In the genomic region with DNA sequence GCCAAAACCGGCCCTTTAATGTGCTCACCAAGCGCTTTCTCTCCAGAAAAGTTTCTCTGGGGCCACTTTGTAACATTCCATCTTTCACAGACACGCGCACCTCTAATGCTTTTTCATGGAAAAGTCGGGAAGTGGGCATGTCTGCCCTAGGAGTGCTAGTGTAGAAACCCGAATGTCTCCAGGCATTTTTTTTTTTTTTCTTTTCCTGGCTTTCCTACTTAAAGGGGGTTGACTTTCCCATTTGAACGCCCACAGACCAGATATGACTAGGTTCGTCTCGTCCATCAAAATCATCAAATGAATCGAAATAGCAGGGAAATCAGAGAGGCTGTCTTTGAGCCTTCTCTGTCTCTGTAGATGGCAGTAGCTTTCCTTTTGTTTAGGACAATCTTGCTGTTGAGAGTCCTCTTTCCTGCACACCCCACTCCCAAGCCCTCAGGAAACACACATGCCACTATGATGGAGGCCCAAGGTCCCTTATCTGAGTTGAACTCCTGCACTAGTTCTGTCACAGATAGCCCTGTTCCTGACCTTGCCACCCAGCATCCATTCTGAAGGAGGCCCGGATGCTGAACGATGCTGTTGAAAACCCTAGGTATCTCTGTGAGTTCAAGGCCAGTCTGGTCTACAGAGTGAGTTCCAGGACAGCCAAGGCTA, we compare ENCODE assay signal across 8 mouse cellular contexts. TPM values are rescaled to one million over a fixed set of nuclear protein-coding genes. Genes with fewer than 3 reads are reported as not detected.
DNase-seq lines count a peak whose midpoint lies in the region; ATAC-seq and TF ChIP-seq lines count a peak whose summit lies in the region.

No protein-coding gene starts in this region.

- peak overlapping the region; percentile 74 for H3K4me2 ChIP-seq in kidney, embryonic 15.5 days
- H3K4me2 ChIP-seq in forebrain, embryonic 16.5 days (ENCODE audit: low read length) = peak overlapping the region; percentile 89
- peak overlapping the region; percentile 67 for H3K4me2 ChIP-seq in midbrain, embryonic 14.5 days (ENCODE audit: low read length)

- no peaks in the 10 kb centered on the region for H3K9me3 ChIP-seq in kidney, embryonic 15.5 days (replicated peaks)
- no peaks in the 10 kb centered on the region for H3K9me3 ChIP-seq in forebrain, embryonic 16.5 days (ENCODE audit: control insufficient read depth, low read length)
- H3K9me3 ChIP-seq in limb, embryonic 10.5 days (replicated peaks) = no peaks in the 10 kb centered on the region
- H3K9me3 ChIP-seq in midbrain, embryonic 14.5 days (ENCODE audit: control insufficient read depth, low read length) = no peaks in the 10 kb centered on the region

- 15% methylated on average over 12 of the region's 12 CpGs for WGBS in kidney, embryonic 15.5 days
- WGBS in bone marrow, adult 2 months = 6% methylated on average over 12 of the region's 12 CpGs
- 17% methylated on average over 12 of the region's 12 CpGs for WGBS in forebrain, embryonic 16.5 days
- 24% methylated on average over 12 of the region's 12 CpGs for WGBS in limb, embryonic 10.5 days
- WGBS in midbrain, embryonic 14.5 days = 22% methylated on average over 12 of the region's 12 CpGs

- peak overlapping the region; percentile 96 for H3K4me3 ChIP-seq in kidney, embryonic 15.5 days (replicated peaks)
- H3K4me3 ChIP-seq in bone marrow, adult 2 months (replicated peaks; ENCODE audit: control insufficient read depth, low read depth, low read length) = peak overlapping the region; percentile 86
- H3K4me3 ChIP-seq in forebrain, embryonic 16.5 days (replicated peaks; ENCODE audit: low read length) = peak overlapping the region; percentile 95
- H3K4me3 ChIP-seq in limb, embryonic 10.5 days = peak overlapping the region; percentile 95
- H3K4me3 ChIP-seq in midbrain, embryonic 14.5 days (replicated peaks; ENCODE audit: low read depth, low read length) = peak overlapping the region; percentile 99

- no peak for ATAC-seq in kidney, embryonic 15.5 days (replicated peaks; ENCODE audit: low FRiP score)
- no peak for ATAC-seq in forebrain, embryonic 16.5 days
- ATAC-seq in midbrain, embryonic 14.5 days (ENCODE audit: low FRiP score, low TSS enrichment) = peak; percentile 35; the same call in 1 of the 2 replicates

- H3K27ac ChIP-seq in kidney, embryonic 15.5 days = peak overlapping the region; percentile 99
- peak overlapping the region; percentile 93 for H3K27ac ChIP-seq in bone marrow, adult 2 months (ENCODE audit: control insufficient read depth, insufficient read depth, low read depth, low read length, poor library complexity)
- peak overlapping the region; percentile 97 for H3K27ac ChIP-seq in forebrain, embryonic 16.5 days (ENCODE audit: low read length)
- H3K27ac ChIP-seq in limb, embryonic 10.5 days = peak overlapping the region; percentile 99
- peak overlapping the region; percentile 92 for H3K27ac ChIP-seq in midbrain, embryonic 14.5 days (replicated peaks; ENCODE audit: low read depth, low read length)

- no peaks in the 10 kb centered on the region for H3K27me3 ChIP-seq in kidney, embryonic 15.5 days
- H3K27me3 ChIP-seq in forebrain, embryonic 16.5 days (replicated peaks; ENCODE audit: control insufficient read depth, insufficient read depth, low read length) = no peaks in the 10 kb centered on the region
- H3K27me3 ChIP-seq in limb, embryonic 10.5 days (ENCODE audit: low read depth, poor library complexity, severe bottlenecking) = no peaks in the 10 kb centered on the region
- H3K27me3 ChIP-seq in midbrain, embryonic 14.5 days (ENCODE audit: control insufficient read depth, insufficient read depth, low read length) = no peaks in the 10 kb centered on the region

- no peak for TF ChIP-seq POLR2A in bone marrow, adult 2 months (IDR thresholded peaks at IDR 0.05; ENCODE audit: borderline replicate concordance, control insufficient read depth, low read depth, low read length)

- no peak for DNase-seq in kidney, adult 11 months
- DNase-seq in limb, embryonic 10.5 days (ENCODE audit: low spot score) = peak; percentile 52
- DNase-seq in midbrain, embryonic 14.5 days = no peak
- peak; percentile 30 for DNase-seq in thymus, postnatal 4 days
- no peak for DNase-seq in frontal cortex, postnatal 36 days (ENCODE audit: low spot score in 2 of 2)

- TF ChIP-seq CTCF in bone marrow, adult 2 months (IDR thresholded peaks at IDR 0.05; ENCODE audit: control insufficient read depth, insufficient read depth, low read length) = no peak

- peak overlapping the region; percentile 49 for H3K9ac ChIP-seq in kidney, embryonic 15.5 days
- H3K9ac ChIP-seq in forebrain, embryonic 16.5 days (replicated peaks; ENCODE audit: low read depth, low read length) = peak overlapping the region; percentile 67
- peak overlapping the region; percentile 47 for H3K9ac ChIP-seq in midbrain, embryonic 14.5 days (replicated peaks; ENCODE audit: low read length)

- peaks cover 21% of the 10 kb centered on the region for H3K36me3 ChIP-seq in kidney, embryonic 15.5 days
- H3K36me3 ChIP-seq in forebrain, embryonic 16.5 days (ENCODE audit: control insufficient read depth, insufficient read depth) = peaks cover 4% of the 10 kb centered on the region; the same call in 1 of the 2 replicates
- H3K36me3 ChIP-seq in limb, embryonic 10.5 days = peaks cover 26% of the 10 kb centered on the region
- no peaks in the 10 kb centered on the region for H3K36me3 ChIP-seq in midbrain, embryonic 14.5 days (ENCODE audit: control insufficient read depth, insufficient read depth, low read length)

- H3K4me1 ChIP-seq in kidney, embryonic 15.5 days = peaks cover 34% of the 10 kb centered on the region
- H3K4me1 ChIP-seq in bone marrow, adult 2 months (ENCODE audit: control insufficient read depth, insufficient read depth, low read length) = peaks cover 2% of the 10 kb centered on the region; the same call in 1 of the 2 replicates
- peaks cover 17% of the 10 kb centered on the region for H3K4me1 ChIP-seq in forebrain, embryonic 16.5 days (replicated peaks; ENCODE audit: control insufficient read depth, insufficient read depth, low read length)
- peaks cover 21% of the 10 kb centered on the region for H3K4me1 ChIP-seq in limb, embryonic 10.5 days
- peaks cover 20% of the 10 kb centered on the region for H3K4me1 ChIP-seq in midbrain, embryonic 14.5 days (ENCODE audit: control insufficient read depth, insufficient read depth, low read length)

RNA-seq across cellular contexts. Expression of a gene that starts 0.8 kb away (rescaled TPM):
- 257 and 267 TPM in 2 replicates for polyA plus RNA-seq in kidney, embryonic 15.5 days (2015; fragmentation: Nextera tagmentation; extraction: Ambion mirVana)
- 99.5 and 141 TPM in 2 replicates for polyA plus RNA-seq in bone marrow, adult 2 months (2011; ENCODE audit: insufficient read depth, insufficient read length, low replicate concordance, missing spikeins)
- polyA plus RNA-seq in forebrain, embryonic 16.5 days (2015; fragmentation: Nextera tagmentation; extraction: Ambion mirVana) = 179 and 198 TPM in 2 replicates
- polyA plus RNA-seq in limb, embryonic 10.5 days (2016; fragmentation: Nextera tagmentation; extraction: Ambion mirVana) = 233 TPM in 2 replicates
- polyA plus RNA-seq in midbrain, embryonic 14.5 days (2014; fragmentation: Nextera tagmentation; extraction: Ambion mirVana) = 160 and 179 TPM in 2 replicates

RNA-seq across cellular contexts. Expression of a gene that starts 44.1 kb away (rescaled TPM):
- 3.1 and 3.5 TPM in 2 replicates for polyA plus RNA-seq in kidney, embryonic 15.5 days (2015; fragmentation: Nextera tagmentation; extraction: Ambion mirVana)
- polyA plus RNA-seq in bone marrow, adult 2 months (2011; ENCODE audit: insufficient read depth, insufficient read length, low replicate concordance, missing spikeins) = not detected in 2 replicates
- polyA plus RNA-seq in forebrain, embryonic 16.5 days (2015; fragmentation: Nextera tagmentation; extraction: Ambion mirVana) = 0.71 and 0.83 TPM in 2 replicates
- 0.35 TPM in 1 of 2 replicates, not detected in the other for polyA plus RNA-seq in limb, embryonic 10.5 days (2016; fragmentation: Nextera tagmentation; extraction: Ambion mirVana)
- polyA plus RNA-seq in midbrain, embryonic 14.5 days (2014; fragmentation: Nextera tagmentation; extraction: Ambion mirVana) = 0.67 and 1.4 TPM in 2 replicates

Comparison
In these comparisons a context has a peak if more than half of its experiments do, and no peak if none do; other contexts are left out.
1. DNase-seq: peak in limb, embryonic 10.5 days (single experiment) and thymus, postnatal 4 days (single experiment); none in kidney, adult 11 months (single experiment), midbrain, embryonic 14.5 days (single experiment) and frontal cortex, postnatal 36 days (0 of 2).
2. Peak in every context shown above with its lines, with median percentiles within 50 percentile points of each other: H3K27ac ChIP-seq, H3K4me2 ChIP-seq, H3K4me3 ChIP-seq and H3K9ac ChIP-seq.